Mouse (Mus musculus) monocyte, adult 5-6 weeks (primary cell): ENCODE results near the gene Olfr1512. TPM values are rescaled to one million over a fixed set of nuclear protein-coding genes. Genes with fewer than 3 reads are reported as not detected.

Experiments
- total RNA-seq: library from RNA; stranded (forward); fragments of 200-1000, 200-491, 200-594 nt; gene quantifications from 3 replicates; pipeline ENCODE4 v1.2.3, GENCODE M21; 2017

Gene Olfr1512
- total RNA-seq, 1 experiment from 2014 or later: not detected

Other genes starting within 250 kb of the Olfr1512 start
- 96.8 to 144 TPM (median 108 TPM) in 3 replicates for gene Supt16, start 181.8 kb downstream of the Olfr1512 start, total RNA-seq
- gene Chd8, start 121.4 kb downstream of the Olfr1512 start, total RNA-seq: 105 to 153 TPM (median 127 TPM) in 3 replicates
- 56.9 to 65.9 TPM (median 65.4 TPM) in 3 replicates for gene Tox4, start 100.0 kb downstream of the Olfr1512 start, total RNA-seq
- 5.4 to 14.8 TPM (median 12.5 TPM) in 3 replicates for gene Rab2b, start 99.6 kb downstream of the Olfr1512 start, total RNA-seq
- gene Mettl3, start 74.0 kb downstream of the Olfr1512 start, total RNA-seq: 31.5 to 70.4 TPM (median 65.5 TPM) in 3 replicates
- 0.39 to 0.48 TPM in 2 of 3 replicates, not detected in the other for gene Sall2, start 50.4 kb downstream of the Olfr1512 start, total RNA-seq
- gene Olfr1513, start 22.8 kb downstream of the Olfr1512 start, total RNA-seq: not detected in 3 replicates
- not detected in 3 replicates for gene Olfr1511, start 18.2 kb upstream of the Olfr1512 start, total RNA-seq
- gene Olfr1510, start 35.2 kb upstream of the Olfr1512 start, total RNA-seq: not detected in 3 replicates
- gene Olfr1509, start 63.8 kb upstream of the Olfr1512 start, total RNA-seq: not detected in 3 replicates
- not detected in 3 replicates for gene Olfr1508, start 88.3 kb upstream of the Olfr1512 start, total RNA-seq
- not detected in 3 replicates for gene Olfr1507, start 116.6 kb upstream of the Olfr1512 start, total RNA-seq